Mouse (Mus musculus) hindbrain, embryonic 16.5 days (tissue): ENCODE measurements around the gene Dirc2. TPM values are rescaled to one million over a fixed set of nuclear protein-coding genes. Genes with fewer than 3 reads are reported as not detected.

Source experiments
- ATAC-seq: fragments of 200-750 bp; cut with Nextera tagmentation; 2 replicates; pipeline ENCODE4 v1.8.0; 2017; ENCODE audit warnings: moderate TSS enrichment, moderate library complexity
- H3K27ac ChIP-seq: fragments of 300-500 bp; sonication (generic); 2 replicates; pipeline ENCODE4 v1.5.1; 2014; ENCODE audit warnings: low read depth, mild to moderate bottlenecking, control low read depth, low read length, moderate library complexity
- H3K27me3 ChIP-seq: fragments of 300-500 bp; sonication (generic); replicated peaks from 2 replicates; pipeline ENCODE4 v1.6.1; 2014; ENCODE audit warnings: low read length; ENCODE audit not compliant: control insufficient read depth, insufficient read depth
- H3K36me3 ChIP-seq: fragments of 300-500 bp; sonication (generic); 2 replicates; pipeline ENCODE4 v1.6.1; 2014; ENCODE audit warnings: mild to moderate bottlenecking, low read length, moderate library complexity, mixed read lengths; ENCODE audit not compliant: control insufficient read depth, insufficient read depth
- H3K4me1 ChIP-seq: fragments of 300-500 bp; sonication (generic); 2 replicates; pipeline ENCODE4 v1.6.1; 2014; ENCODE audit warnings: low read depth, low read length; ENCODE audit not compliant: control insufficient read depth, insufficient read depth
- H3K4me2 ChIP-seq: fragments of 300-500 bp; sonication (generic); 2 replicates; pipeline ENCODE4 v1.6.1; 2014; ENCODE audit warnings: mild to moderate bottlenecking, low read length, control low read depth, moderate library complexity
- H3K4me3 ChIP-seq: fragments of 300-500 bp; sonication (generic); 2 replicates; pipeline ENCODE4 v1.5.1; 2014; ENCODE audit warnings: mild to moderate bottlenecking, low read length, control low read depth, moderate library complexity
- H3K9ac ChIP-seq: fragments of 300-500 bp; sonication (generic); 2 replicates; pipeline ENCODE4 v1.6.1; 2014; ENCODE audit warnings: low read depth, mild to moderate bottlenecking, control low read depth, low read length, moderate library complexity
- H3K9me3 ChIP-seq: fragments of 300-500 bp; sonication (generic); 2 replicates; pipeline ENCODE4 v1.6.1; 2014; ENCODE audit warnings: mild to moderate bottlenecking, low read length, moderate library complexity; ENCODE audit not compliant: control insufficient read depth
- WGBS: fragments of 180-500 bp; shearing (Covaris S2); extraction: QIAGEN DNeasy Blood & Tissue Kit; methylation state at CpG from one replicate; pipeline ENCODE4 v1.1.7; 2014; 5-methylcytosine and 5-hydroxymethylcytosine counted together
- polyA plus RNA-seq: library from polyadenylated mRNA; unstranded; fragments of >200 nt; fragmentation: Nextera tagmentation; extraction: Ambion mirVana; gene quantifications from 2 replicates; pipeline ENCODE4 v1.2.1, GENCODE M21; 2015

Dirc2 gene
- polyA plus RNA-seq, 1 experiment from 2014 or later = 34.1 TPM

GRCm38 (mm10) chr16:35749385-35749784, 19.8 kb downstream of the Dirc2 start:
- Histone ChIP-seq H3K27me3 (no peaks in the 10 kb centered on the region), H3K4me3 (no peak overlapping the region), H3K9me3 (no peaks in the 10 kb centered on the region), H3K27ac (no peak overlapping the region), H3K4me1 (no peaks in the 10 kb centered on the region; the same call in 1 of the 2 replicates), H3K36me3 (no peaks in the 10 kb centered on the region), H3K9ac (no peak overlapping the region), H3K4me2 (no peak overlapping the region)
- 81% methylated on average over 7 of the region's 7 CpGs for WGBS
- ATAC-seq = no peak

- no peak overlapping the region for H3K27ac ChIP-seq
- no peaks in the 10 kb centered on the region; the same call in 1 of the 2 replicates for H3K4me1 ChIP-seq
- no peak for ATAC-seq
- no peaks in the 10 kb centered on the region for H3K9me3 ChIP-seq
- H3K4me3 ChIP-seq = no peak overlapping the region
- no peak overlapping the region for H3K4me2 ChIP-seq
- no peaks in the 10 kb centered on the region for H3K36me3 ChIP-seq
- 77% methylated on average over 7 of the region's 7 CpGs for WGBS
- no peaks in the 10 kb centered on the region for H3K27me3 ChIP-seq
- H3K9ac ChIP-seq = no peak overlapping the region
Observed at GRCm38 (mm10) chr16:35748237-35748603, 20.9 kb downstream of the Dirc2 start.

- ATAC-seq = no peak
- Histone ChIP-seq H3K9me3 (no peaks in the 10 kb centered on the region), H3K27me3 (no peaks in the 10 kb centered on the region), H3K4me2 (no peak overlapping the region), H3K4me1 (no peaks in the 10 kb centered on the region; the same call in 1 of the 2 replicates), H3K4me3 (no peak overlapping the region), H3K9ac (no peak overlapping the region), H3K27ac (no peak overlapping the region), H3K36me3 (no peaks in the 10 kb centered on the region)
- WGBS = 64% methylated on average over 9 of the region's 9 CpGs
Observed at GRCm38 (mm10) chr16:35747417-35748236, 21.5 kb downstream of the Dirc2 start.

GRCm38 (mm10) chr16:35742251-35742937, 26.8 kb downstream of the Dirc2 start:
- Histone ChIP-seq H3K27me3 (no peaks in the 10 kb centered on the region), H3K9me3 (no peaks in the 10 kb centered on the region), H3K27ac (no peak overlapping the region), H3K36me3 (no peaks in the 10 kb centered on the region), H3K9ac (no peak overlapping the region), H3K4me2 (no peak overlapping the region), H3K4me1 (peaks cover 5% of the 10 kb centered on the region), H3K4me3 (no peak overlapping the region)
- ATAC-seq = no peak
- WGBS = 91% methylated on average over 12 of the region's 12 CpGs

GRCm38 (mm10) chr16:35741621-35742020, 27.5 kb downstream of the Dirc2 start:
- H3K9me3 ChIP-seq = no peaks in the 10 kb centered on the region
- no peak for ATAC-seq
- no peak overlapping the region for H3K4me3 ChIP-seq
- no peaks in the 10 kb centered on the region for H3K27me3 ChIP-seq
- no peak overlapping the region for H3K4me2 ChIP-seq
- no peaks in the 10 kb centered on the region for H3K36me3 ChIP-seq
- WGBS = 93% methylated on average over 5 of the region's 5 CpGs
- peaks cover 5% of the 10 kb centered on the region for H3K4me1 ChIP-seq
- no peak overlapping the region for H3K9ac ChIP-seq
- H3K27ac ChIP-seq = no peak overlapping the region

GRCm38 (mm10) chr16:35740943-35741342, 28.2 kb downstream of the Dirc2 start:
- no peak overlapping the region for H3K27ac ChIP-seq
- ATAC-seq = no peak
- H3K4me2 ChIP-seq = no peak overlapping the region
- no peaks in the 10 kb centered on the region for H3K36me3 ChIP-seq
- H3K27me3 ChIP-seq = no peaks in the 10 kb centered on the region
- 72% methylated on average over 6 of the region's 6 CpGs for WGBS
- H3K4me1 ChIP-seq = peaks cover 5% of the 10 kb centered on the region
- H3K4me3 ChIP-seq = no peak overlapping the region
- no peaks in the 10 kb centered on the region for H3K9me3 ChIP-seq
- H3K9ac ChIP-seq = no peak overlapping the region

GRCm38 (mm10) chr16:35740357-35740756, 28.8 kb downstream of the Dirc2 start:
- Histone ChIP-seq H3K27ac (no peak overlapping the region), H3K9me3 (no peaks in the 10 kb centered on the region), H3K9ac (no peak overlapping the region), H3K4me1 (peaks cover 5% of the 10 kb centered on the region), H3K36me3 (no peaks in the 10 kb centered on the region), H3K4me3 (no peak overlapping the region), H3K27me3 (no peaks in the 10 kb centered on the region), H3K4me2 (no peak overlapping the region)
- no peak for ATAC-seq
- 82% methylated on average over 12 of the region's 12 CpGs for WGBS

GRCm38 (mm10) chr16:35739548-35739947, 29.6 kb downstream of the Dirc2 start:
- no peak overlapping the region for H3K4me3 ChIP-seq
- no peak overlapping the region for H3K9ac ChIP-seq
- peaks cover 5% of the 10 kb centered on the region for H3K4me1 ChIP-seq
- no peaks in the 10 kb centered on the region for H3K36me3 ChIP-seq
- H3K27ac ChIP-seq = no peak overlapping the region
- 76% methylated on average over 1 of the region's 1 CpGs for WGBS
- H3K27me3 ChIP-seq = no peaks in the 10 kb centered on the region
- no peak for ATAC-seq
- H3K9me3 ChIP-seq = no peaks in the 10 kb centered on the region
- no peak overlapping the region for H3K4me2 ChIP-seq

GRCm38 (mm10) chr16:35738096-35738767, 30.9 kb downstream of the Dirc2 start:
- no peaks in the 10 kb centered on the region for H3K36me3 ChIP-seq
- no peaks in the 10 kb centered on the region for H3K9me3 ChIP-seq
- H3K4me1 ChIP-seq = peaks cover 5% of the 10 kb centered on the region
- no peaks in the 10 kb centered on the region for H3K27me3 ChIP-seq
- H3K4me3 ChIP-seq = no peak overlapping the region
- no peak overlapping the region for H3K9ac ChIP-seq
- 64% methylated on average over 7 of the region's 7 CpGs for WGBS
- ATAC-seq = peak; percentile 74; the same call in 1 of the 2 replicates
- no peak overlapping the region for H3K4me2 ChIP-seq
- no peak overlapping the region for H3K27ac ChIP-seq
